10 mouse cellular contexts compared by ENCODE assay signal in genomic region chr15:73982065-73982729, GRCm38 (mm10).
DNase-seq lines count a peak whose midpoint lies in the region; ATAC-seq and TF ChIP-seq lines count a peak whose summit lies in the region.
"Had no signal": no experiment of that assay in that cellular context is flagged by ENCODE, and none has a peak within 500 bp of the region (broad histone marks: within the 10 kb centered on the region; RNA-seq: fewer than 3 reads in every experiment).

No protein-coding gene starts in this region.

- H3K4me1 ChIP-seq in lung, adult 2 months (ENCODE audit: control insufficient read depth, insufficient read depth, low read length), result no peaks in the 10 kb centered on the region
- H3K4me1 ChIP-seq in heart, embryonic 15.5 days (replicated peaks), result peaks cover 28% of the 10 kb centered on the region
- H3K4me1 ChIP-seq in thymus, adult 2 months (replicated peaks; ENCODE audit: control insufficient read depth, insufficient read depth, low read length), result no peaks in the 10 kb centered on the region
- H3K4me1 ChIP-seq: embryonic facial prominence, embryonic 12.5 days; liver, embryonic 13.5 days had no signal

- 22% methylated on average over 23 of the region's 23 CpGs for WGBS in lung, adult 2 months
- 20% methylated on average over 23 of the region's 23 CpGs for WGBS in heart, embryonic 15.5 days
- 35% methylated on average over 23 of the region's 23 CpGs for WGBS in thymus, adult 2 months

- H3K9ac ChIP-seq in heart, embryonic 15.5 days, result no peak overlapping the region
- H3K9ac ChIP-seq: embryonic facial prominence, embryonic 12.5 days; liver, embryonic 13.5 days had no signal

- no peak for TF ChIP-seq CTCF in lung, adult 2 months (IDR thresholded peaks at IDR 0.05; ENCODE audit: insufficient read depth, low read length)
- TF ChIP-seq CTCF in thymus, adult 2 months (IDR thresholded peaks at IDR 0.05; ENCODE audit: borderline replicate concordance, control insufficient read depth, extremely low read depth, insufficient read depth, low read length, poor library complexity), result no peak

- peak overlapping the region; percentile 40 for H3K4me2 ChIP-seq in heart, embryonic 15.5 days
- H3K4me2 ChIP-seq: embryonic facial prominence, embryonic 12.5 days; liver, embryonic 13.5 days had no signal

- H3K4me3 ChIP-seq in lung, adult 2 months (replicated peaks; ENCODE audit: extremely low read depth, low read depth, low read length), result no peak overlapping the region
- H3K4me3 ChIP-seq in heart, embryonic 15.5 days, result no peak overlapping the region
- H3K4me3 ChIP-seq in thymus, adult 2 months (ENCODE audit: control insufficient read depth, insufficient read depth, low read length), result no peak overlapping the region
- H3K4me3 ChIP-seq: embryonic facial prominence, embryonic 12.5 days; liver, embryonic 13.5 days had no signal

- H3K36me3 ChIP-seq in heart, embryonic 15.5 days, result no peaks in the 10 kb centered on the region
- H3K36me3 ChIP-seq in thymus, adult 2 months (ENCODE audit: control insufficient read depth, insufficient read depth, low read length), result no peaks in the 10 kb centered on the region
- H3K36me3 ChIP-seq: embryonic facial prominence, embryonic 12.5 days; liver, embryonic 13.5 days had no signal

- H3K27me3 ChIP-seq in heart, embryonic 15.5 days, result no peaks in the 10 kb centered on the region
- no peaks in the 10 kb centered on the region for H3K27me3 ChIP-seq in thymus, adult 2 months (ENCODE audit: control insufficient read depth, insufficient read depth, low read length)
- H3K27me3 ChIP-seq: embryonic facial prominence, embryonic 12.5 days; liver, embryonic 13.5 days had no signal

- peak overlapping the region; percentile 50; the same call in 1 of the 2 replicates for H3K27ac ChIP-seq in heart, embryonic 15.5 days
- H3K27ac ChIP-seq in thymus, adult 2 months (ENCODE audit: control insufficient read depth, insufficient read depth, low read length), result no peak overlapping the region
- H3K27ac ChIP-seq: embryonic facial prominence, embryonic 12.5 days; liver, embryonic 13.5 days had no signal

- no peak for TF ChIP-seq POLR2A in lung, adult 2 months (IDR thresholded peaks at IDR 0.05; ENCODE audit: borderline replicate concordance, extremely low read depth, low read depth, low read length)
- no peak for TF ChIP-seq POLR2A in thymus, adult 2 months (IDR thresholded peaks at IDR 0.05; ENCODE audit: control insufficient read depth, extremely low read depth, insufficient read depth, low read length, poor library complexity)

- 0 out of 2 replicates have a peak, but pooled peaks have one; percentile 38 for ATAC-seq in heart, embryonic 15.5 days (replicated peaks; ENCODE audit: insufficient number of reproducible peaks, insufficient read depth, low FRiP score, low read depth)

- DNase-seq in lung, postnatal 36 days, result peak; percentile 1
- no peak for DNase-seq in lung, adult 2 months
- peak; percentile 90 for DNase-seq in left cerebral cortex, adult 18-20 months (ENCODE audit: low spot score in 2 of 2)
- peak; percentile 49 for DNase-seq in right cerebral cortex, postnatal 4 days
- DNase-seq in thymus, adult 18-20 months, result no peak
- DNase-seq in spleen, postnatal 10 days (ENCODE audit: low spot score in 2 of 2), result no peak
- DNase-seq in thymus, adult 2 months, result no peak
- DNase-seq: liver, embryonic 13.5 days had no signal

- no peaks in the 10 kb centered on the region for H3K9me3 ChIP-seq in heart, embryonic 15.5 days (replicated peaks)
- H3K9me3 ChIP-seq: embryonic facial prominence, embryonic 12.5 days; liver, embryonic 13.5 days had no signal

Comparison
In these comparisons a context has a peak if more than half of its experiments do, and no peak if none do; other contexts are left out.
1. DNase-seq: peak in lung, postnatal 36 days (single experiment), left cerebral cortex, adult 18-20 months (2 of 2) and right cerebral cortex, postnatal 4 days (single experiment); none in lung, adult 2 months (single experiment), thymus, adult 18-20 months (0 of 2), spleen, postnatal 10 days (0 of 2) and thymus, adult 2 months (single experiment).